Mouse (Mus musculus): ENCODE measurements around the gene Cmya5.

GRCm38 (mm10) chr13:93070406-93070805 lies 74.1 kb downstream of the Cmya5 start:
- TF ChIP-seq CTCF (IDR thresholded peaks at IDR 0.05; ENCODE audit: borderline replicate concordance, control insufficient read depth, extremely low read depth, insufficient read depth, low read length, poor library complexity) = no peak
- TF ChIP-seq POLR2A (IDR thresholded peaks at IDR 0.05; ENCODE audit: control insufficient read depth, extremely low read depth, insufficient read depth, low read length, poor library complexity) = no peak
